Mouse (Mus musculus) kidney, adult 2 months (tissue): ENCODE measurements around the gene Ptbp3. TPM values are rescaled to one million over a fixed set of nuclear protein-coding genes. Genes with fewer than 3 reads are reported as not detected.

Experiments
- DNase-seq: peaks from one replicate; pipeline ENCODE4 v3.0.0; 2021
- H3K27ac ChIP-seq: fragments of 200-500 bp; 2 replicates; pipeline ENCODE4 v1.5.1; 2012; ENCODE audit warnings: low read depth, low read length, control low read depth, inconsistent platforms; ENCODE audit not compliant: insufficient read depth
- H3K27me3 ChIP-seq: fragments of 200-500 bp; replicated peaks from 2 replicates; pipeline ENCODE4 v1.6.1; 2012; ENCODE audit warnings: mild to moderate bottlenecking, moderate library complexity, low read length, inconsistent platforms; ENCODE audit not compliant: control insufficient read depth, insufficient read depth
- H3K36me3 ChIP-seq: fragments of 200-500 bp; 2 replicates; pipeline ENCODE4 v1.6.1; 2012; ENCODE audit warnings: mild to moderate bottlenecking, moderate library complexity, low read length, inconsistent platforms; ENCODE audit not compliant: control insufficient read depth, insufficient read depth
- H3K4me1 ChIP-seq: fragments of 200-500 bp; 2 replicates; pipeline ENCODE4 v1.6.1; 2011; ENCODE audit warnings: low read length; ENCODE audit not compliant: control insufficient read depth, insufficient read depth
- H3K4me3 ChIP-seq: fragments of 200-500 bp; 2 replicates; pipeline ENCODE4 v1.5.1; 2011; ENCODE audit warnings: mild to moderate bottlenecking, low read depth, low read length, control low read depth; ENCODE audit not compliant: insufficient read depth
- CTCF ChIP-seq: fragments of 200-500 bp; conservative IDR thresholded peaks from 2 replicates; pipeline ENCODE4 v1.5.1; 2011; ENCODE audit warnings: low read depth, mild to moderate bottlenecking, control low read depth, low read length, moderate library complexity, mixed read lengths; ENCODE audit not compliant: insufficient read depth, insufficient read length
- POLR2A ChIP-seq: fragments of 200-500 bp; IDR thresholded peaks from one replicate; pipeline ENCODE4 v1.6.1; 2011; ENCODE audit warnings: low read depth, low read length, control low read depth
- WGBS: fragments of 180-500 bp; shearing (Covaris S2); methylation state at CpG from one replicate; pipeline ENCODE4 v1.1.7; 2018; 5-methylcytosine and 5-hydroxymethylcytosine counted together
- polyA plus RNA-seq: library from polyadenylated mRNA; depleted of rRNA; stranded (reverse); fragments of >200 nt; gene quantifications from 2 replicates; pipeline ENCODE4 v1.2.3, GENCODE M21; 2012

Gene Ptbp3
- polyA plus RNA-seq, 1 experiment, result 33.8 TPM

GRCm38 (mm10) chr4:59457941-59458340 lies 91.2 kb downstream of the Ptbp3 start:
- WGBS, result 28% methylated on average over 9 of the region's 9 CpGs
- no peaks in the 10 kb centered on the region for H3K36me3 ChIP-seq
- no peak for TF ChIP-seq CTCF
- H3K4me3 ChIP-seq, result no peak overlapping the region
- peak; percentile 83 for DNase-seq
- no peaks in the 10 kb centered on the region for H3K27me3 ChIP-seq
- H3K27ac ChIP-seq, result no peak overlapping the region
- peaks cover 3% of the 10 kb centered on the region; the same call in 1 of the 2 replicates for H3K4me1 ChIP-seq

- 94% methylated on average over 5 of the region's 5 CpGs for WGBS
- no peak for DNase-seq
- no peaks in the 10 kb centered on the region for H3K27me3 ChIP-seq
- no peaks in the 10 kb centered on the region for H3K36me3 ChIP-seq
- TF ChIP-seq CTCF, result no peak
- no peak for TF ChIP-seq POLR2A
- peaks cover 11% of the 10 kb centered on the region; the same call in 1 of the 2 replicates for H3K4me1 ChIP-seq
- no peak overlapping the region for H3K4me3 ChIP-seq
- H3K27ac ChIP-seq, result no peak overlapping the region
These were observed 92.1 kb downstream of the Ptbp3 start for GRCm38 (mm10) chr4:59457091-59457490.

GRCm38 (mm10) chr4:59455465-59455864 lies 93.7 kb downstream of the Ptbp3 start:
- Histone ChIP-seq H3K27ac (no peak overlapping the region), H3K27me3 (no peaks in the 10 kb centered on the region), H3K4me1 (peaks cover 12% of the 10 kb centered on the region; the same call in 1 of the 2 replicates), H3K36me3 (no peaks in the 10 kb centered on the region), H3K4me3 (no peak overlapping the region)
- DNase-seq, result no peak
- 50% methylated on average over 2 of the region's 2 CpGs for WGBS
- TF ChIP-seq POLR2A (no peak), CTCF (no peak)

- TF ChIP-seq POLR2A (no peak), CTCF (no peak)
- DNase-seq, result no peak
- Histone ChIP-seq H3K27me3 (no peaks in the 10 kb centered on the region), H3K4me3 (no peak overlapping the region), H3K27ac (no peak overlapping the region), H3K4me1 (peaks cover 12% of the 10 kb centered on the region; the same call in 1 of the 2 replicates), H3K36me3 (no peaks in the 10 kb centered on the region)
- WGBS, result 73% methylated on average over 3 of the region's 3 CpGs
These were observed 95.1 kb downstream of the Ptbp3 start for GRCm38 (mm10) chr4:59454046-59454445.

DNA sequence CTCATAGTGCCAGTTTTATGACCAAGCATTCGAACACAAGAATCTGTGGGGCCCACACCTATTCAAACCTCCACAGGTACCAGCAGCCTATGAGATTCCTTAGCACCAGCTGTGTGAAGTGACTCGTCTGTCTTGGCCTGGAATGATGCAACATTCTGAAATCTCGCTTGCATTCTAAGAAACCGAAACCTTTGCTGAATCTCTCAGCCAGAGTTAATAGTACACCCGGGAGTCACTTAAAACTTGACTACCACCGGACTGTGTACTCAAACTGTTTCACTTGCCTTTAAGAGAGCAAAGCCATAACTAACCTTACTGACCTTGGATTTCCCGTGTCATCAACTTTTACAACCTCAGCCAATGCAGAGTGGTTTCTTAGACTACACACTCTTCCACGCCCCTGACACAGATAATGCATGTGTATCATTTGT lies 96.6 kb downstream of the Ptbp3 start:
- Histone ChIP-seq H3K36me3 (no peaks in the 10 kb centered on the region), H3K4me1 (peaks cover 12% of the 10 kb centered on the region; the same call in 1 of the 2 replicates), H3K27ac (peak overlapping the region; percentile 74), H3K4me3 (no peak overlapping the region), H3K27me3 (no peaks in the 10 kb centered on the region)
- TF ChIP-seq CTCF, result no peak
- TF ChIP-seq POLR2A, result no peak
- DNase-seq, result peak; percentile 87
- WGBS, result 33% methylated on average over 8 of the region's 8 CpGs

- Histone ChIP-seq H3K4me3 (no peak overlapping the region), H3K36me3 (no peaks in the 10 kb centered on the region), H3K27ac (no peak overlapping the region), H3K4me1 (peaks cover 14% of the 10 kb centered on the region; the same call in 1 of the 2 replicates), H3K27me3 (no peaks in the 10 kb centered on the region)
- TF ChIP-seq CTCF (no peak), POLR2A (no peak)
- no peak for DNase-seq
- 81% methylated on average over 3 of the region's 3 CpGs for WGBS
These were observed 98.3 kb downstream of the Ptbp3 start for GRCm38 (mm10) chr4:59450906-59451305.

DNA sequence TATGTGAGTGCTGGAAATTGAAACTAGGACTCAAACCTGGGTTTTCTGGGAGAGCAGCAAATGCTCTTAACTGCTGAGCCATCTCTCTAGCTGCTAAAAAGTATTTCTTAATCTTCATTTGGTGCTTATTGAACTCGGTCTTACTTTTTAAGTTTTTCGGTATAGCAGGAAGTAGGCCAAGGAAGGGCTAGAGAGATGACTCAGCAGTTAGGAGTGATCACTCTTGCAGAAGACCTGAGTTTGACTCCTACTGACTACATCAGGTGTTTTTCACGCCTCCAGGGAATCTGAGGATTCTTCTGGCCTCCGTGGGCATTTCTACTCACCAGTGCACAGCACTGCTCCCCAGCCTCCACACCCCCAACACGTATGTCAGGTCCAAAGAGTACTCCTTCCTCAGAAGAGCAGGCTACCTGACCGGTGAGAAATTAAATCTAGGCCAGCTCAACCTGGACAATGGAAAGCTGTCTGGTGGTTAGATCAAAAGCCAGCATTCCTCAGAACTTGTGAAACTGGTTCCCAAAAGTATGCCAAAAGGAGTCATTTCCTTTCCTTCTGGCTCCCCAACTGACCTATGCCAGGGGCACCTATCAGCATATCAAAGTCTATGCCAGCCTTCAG lies 98.8 kb downstream of the Ptbp3 start:
- Histone ChIP-seq H3K36me3 (no peaks in the 10 kb centered on the region), H3K27ac (no peak overlapping the region), H3K27me3 (no peaks in the 10 kb centered on the region), H3K4me1 (peaks cover 14% of the 10 kb centered on the region; the same call in 1 of the 2 replicates), H3K4me3 (no peak overlapping the region)
- WGBS, result 49% methylated on average over 6 of the region's 6 CpGs
- TF ChIP-seq CTCF (no peak), POLR2A (no peak)
- peak; percentile 21 for DNase-seq
